Mouse (Mus musculus): Measurements from ENCODE around the gene Irs1. TPM values are rescaled to one million over a fixed set of nuclear protein-coding genes. Genes with fewer than 3 reads are reported as not detected.

The Irs1 gene
- 2.0 and 2.3 TPM in 2 replicates for polyA plus RNA-seq (2015; fragmentation: Nextera tagmentation; extraction: Ambion mirVana)

GRCm38 (mm10) chr1:82291151-82291797 is at the start of gene Irs1:
Irs1 (minus strand) TSS chr1:82291416.

DNA sequence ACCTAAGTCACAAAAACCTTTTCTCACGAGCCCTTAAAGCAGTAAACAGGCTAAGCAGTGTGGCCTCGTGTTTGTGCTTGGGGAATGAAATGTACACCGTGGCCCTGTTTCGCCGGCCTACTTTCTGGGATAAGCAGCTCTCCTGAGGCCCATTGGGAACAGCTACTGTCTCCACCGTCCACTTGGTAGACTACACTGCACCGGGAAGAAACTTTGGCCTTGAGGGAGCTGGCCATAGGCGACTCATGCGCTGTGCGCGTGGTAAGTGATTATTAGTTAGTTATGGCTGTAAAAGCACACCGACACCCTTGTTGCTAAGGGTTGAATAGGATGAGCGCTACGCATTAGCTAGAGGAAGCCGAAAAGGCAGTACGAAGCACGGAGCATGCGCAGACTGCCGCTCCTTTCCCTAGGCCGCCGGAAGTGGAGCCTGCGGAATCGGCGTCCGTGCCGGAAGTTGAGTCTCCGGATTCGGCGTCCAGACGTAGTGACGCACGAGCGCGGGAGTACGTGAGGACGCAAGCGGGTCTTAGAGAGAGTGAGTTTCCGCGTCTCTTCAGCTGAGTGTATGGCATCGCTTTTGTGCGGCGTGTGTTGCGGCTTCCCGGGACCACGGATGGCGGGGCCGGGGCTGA is 25.0 kb upstream of the Irs1 start, which contains the start of gene Rhbdd1:
TSS of gene Rhbdd1 (plus strand) at position 342 of the 635 bp plus-strand sequence.

DNA sequence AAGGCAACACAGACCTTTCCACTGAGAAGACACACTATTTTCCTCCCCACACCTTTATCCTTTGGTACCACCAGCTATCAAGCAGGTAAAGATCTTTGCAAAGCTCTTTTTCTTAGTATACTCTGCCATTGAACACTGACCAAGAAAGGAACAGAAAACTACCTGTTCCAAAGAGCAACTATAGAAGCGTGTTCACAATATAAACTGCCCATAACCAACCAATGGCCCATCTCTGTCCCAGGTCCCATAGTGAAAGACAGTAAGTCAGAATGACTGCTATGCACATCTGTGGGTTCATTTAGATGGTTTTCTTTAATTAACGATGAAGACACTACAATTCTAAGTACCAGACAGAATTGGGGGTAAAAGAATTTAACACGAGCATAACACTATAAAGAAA is 58.4 kb downstream of the Irs1 start, which contains the start of gene Gm9747:
TSS of gene Gm9747 (plus strand) at position 301 of the 400 bp plus-strand sequence.

Other genes with a start within 250 kb of the Irs1 start
- 6.8 and 9.7 TPM in 2 replicates for gene Gm9747, start 58.3 kb downstream of the Irs1 start, polyA plus RNA-seq (2015; fragmentation: Nextera tagmentation; extraction: Ambion mirVana)
- 6.5 and 10.3 TPM in 2 replicates for gene Rhbdd1, start 25.0 kb upstream of the Irs1 start, polyA plus RNA-seq (2015; fragmentation: Nextera tagmentation; extraction: Ambion mirVana)